Mouse (Mus musculus): ENCODE data around the gene Slc12a1.

Gene Slc12a1

DNA sequence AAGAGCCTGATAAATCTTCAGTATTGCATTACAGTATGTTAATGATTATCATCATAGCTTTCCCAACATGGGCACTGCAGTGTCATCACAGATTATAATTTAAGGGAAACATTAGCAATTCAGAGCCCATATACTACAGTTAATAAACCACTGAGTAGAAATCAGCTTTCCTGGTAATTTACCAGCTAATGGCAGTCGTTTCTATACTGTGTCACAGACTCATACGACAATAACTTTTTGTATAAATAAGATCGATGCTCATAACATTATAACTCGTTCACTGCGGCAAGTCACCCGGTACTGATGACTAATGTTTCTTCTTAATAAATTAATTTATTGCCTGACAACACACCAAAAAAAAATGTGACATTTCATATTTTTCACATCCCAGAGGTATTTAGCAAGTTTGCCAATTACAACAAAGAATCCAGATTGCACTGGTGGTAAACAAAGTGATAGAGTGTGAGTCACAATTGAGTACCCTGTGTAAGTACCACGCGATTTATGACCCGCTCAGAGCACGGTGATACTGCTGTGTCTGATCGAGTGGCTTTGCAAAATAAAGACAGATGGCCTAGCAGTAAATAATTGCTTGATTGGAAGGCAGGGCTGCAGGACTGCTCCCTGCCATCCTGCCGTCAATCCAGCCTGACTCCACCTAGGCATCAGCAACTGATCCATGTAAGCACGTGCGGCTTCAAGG is 56.7 kb downstream of the Slc12a1 start:
- no peak for DNase-seq (ENCODE audit: low read depth, low spot score)

DNA sequence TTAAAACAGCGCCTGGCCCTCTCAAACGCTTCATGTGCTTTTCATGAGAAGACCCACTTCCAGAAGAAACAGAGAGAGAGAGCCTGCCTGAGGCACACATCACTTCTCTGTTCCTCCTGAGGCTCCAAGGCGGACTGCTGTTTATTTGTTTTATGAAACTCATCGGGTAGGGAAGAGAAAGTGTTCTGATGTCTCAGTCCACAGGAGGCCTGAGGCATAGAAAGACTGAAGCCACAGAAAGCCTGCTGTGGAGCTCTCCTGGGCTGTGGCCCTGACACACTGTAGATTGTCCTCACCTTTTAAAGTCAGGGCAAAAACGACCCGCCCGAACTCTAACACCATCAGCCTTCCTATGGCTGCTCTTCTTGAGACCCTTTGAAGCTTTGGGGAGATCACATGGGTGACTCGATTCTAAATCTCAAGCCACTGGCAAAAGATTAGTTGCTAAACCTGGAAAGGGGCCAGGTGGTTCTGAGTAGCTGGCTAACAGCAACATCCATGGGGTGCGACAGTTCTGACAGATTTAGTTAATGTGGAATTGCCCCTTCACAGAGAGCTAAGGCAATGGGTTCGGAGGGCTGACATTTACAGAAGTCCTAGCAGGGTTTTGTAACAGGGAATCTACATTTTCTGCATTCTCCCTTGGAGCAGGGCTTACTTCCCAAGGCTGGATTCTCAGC is 59.7 kb downstream of the Slc12a1 start:
- no peak for DNase-seq (ENCODE audit: low read depth, low spot score)

DNA sequence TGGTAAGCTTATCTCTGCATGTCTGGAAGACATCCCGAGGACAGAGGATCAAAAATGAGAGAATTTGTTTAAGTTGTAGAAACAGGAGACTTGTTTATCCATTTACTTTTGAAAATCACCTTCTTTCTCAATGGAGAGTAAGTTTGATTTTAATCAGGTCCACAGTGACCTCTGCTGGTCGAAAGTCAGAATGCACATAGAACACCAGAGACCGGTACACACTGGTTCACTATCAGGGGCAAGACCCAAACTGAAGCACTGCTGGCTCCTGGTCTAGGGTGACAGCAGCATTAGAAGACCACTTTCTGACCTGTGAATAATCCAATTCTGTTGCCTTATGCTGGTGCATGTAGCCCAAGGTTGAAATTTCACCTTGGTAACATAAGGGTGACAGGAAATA is 62.3 kb downstream of the Slc12a1 start:
- peak; percentile 67 for DNase-seq (ENCODE audit: low read depth, low spot score)

DNA sequence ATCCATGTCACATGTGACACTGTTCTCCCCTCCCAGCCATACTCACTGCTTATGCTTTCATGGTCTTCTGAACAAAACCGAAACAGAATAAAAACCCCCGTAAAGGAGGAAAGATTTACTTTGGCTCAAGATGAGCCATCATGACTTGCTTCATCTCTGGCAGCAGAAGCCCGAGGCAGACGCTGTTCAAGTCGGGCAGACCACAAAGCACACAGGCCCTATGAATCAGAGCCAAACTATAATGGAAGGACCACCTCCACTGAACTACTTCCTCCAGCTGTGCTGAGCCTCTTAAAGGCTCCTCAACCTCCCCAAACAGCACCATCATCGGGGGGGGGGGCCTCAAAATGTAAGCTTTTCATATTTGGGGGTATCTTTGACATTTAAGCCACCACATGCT is 65.0 kb downstream of the Slc12a1 start:
- DNase-seq (ENCODE audit: low read depth, low spot score) = no peak

DNA sequence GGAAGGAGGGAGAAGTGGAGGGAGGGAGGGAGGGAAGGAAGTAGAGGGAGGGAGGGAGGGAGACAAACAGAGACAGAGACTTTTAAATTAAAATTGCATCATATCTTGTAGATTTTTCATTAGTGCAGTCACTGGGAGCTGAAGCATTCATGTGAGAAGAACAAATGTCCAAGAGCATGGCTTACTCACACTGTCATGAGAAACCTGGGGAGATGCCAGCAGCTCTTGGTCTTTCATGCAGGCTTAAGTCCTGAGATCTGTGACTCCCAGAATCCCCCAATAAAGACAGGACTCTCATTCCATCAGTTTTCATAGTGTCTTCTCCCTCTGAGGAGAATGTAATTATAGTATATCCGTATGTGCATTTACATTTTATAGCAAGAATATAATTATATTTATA is 66.3 kb downstream of the Slc12a1 start:
- DNase-seq (ENCODE audit: low read depth, low spot score) = no peak

DNA sequence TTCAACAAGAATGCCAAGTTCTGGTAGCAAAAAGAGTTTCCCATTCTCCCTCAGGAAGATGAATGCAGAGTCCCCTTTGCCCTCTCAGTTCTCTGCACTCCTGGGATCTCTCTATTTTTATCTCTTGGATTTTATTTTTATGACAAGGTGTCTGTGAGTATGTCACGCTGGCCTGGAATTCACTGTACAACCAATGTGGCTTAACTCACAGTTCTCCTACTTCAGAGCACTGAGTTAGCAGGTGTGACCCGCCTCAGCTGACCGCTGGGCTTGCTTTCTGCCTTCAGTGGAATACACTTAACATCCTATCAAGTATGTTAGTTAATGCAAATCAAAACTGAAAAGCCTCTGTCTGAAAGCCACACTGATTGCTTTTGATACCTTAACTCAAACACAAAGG is 67.0 kb downstream of the Slc12a1 start:
- no peak for DNase-seq (ENCODE audit: low read depth, low spot score)

DNA sequence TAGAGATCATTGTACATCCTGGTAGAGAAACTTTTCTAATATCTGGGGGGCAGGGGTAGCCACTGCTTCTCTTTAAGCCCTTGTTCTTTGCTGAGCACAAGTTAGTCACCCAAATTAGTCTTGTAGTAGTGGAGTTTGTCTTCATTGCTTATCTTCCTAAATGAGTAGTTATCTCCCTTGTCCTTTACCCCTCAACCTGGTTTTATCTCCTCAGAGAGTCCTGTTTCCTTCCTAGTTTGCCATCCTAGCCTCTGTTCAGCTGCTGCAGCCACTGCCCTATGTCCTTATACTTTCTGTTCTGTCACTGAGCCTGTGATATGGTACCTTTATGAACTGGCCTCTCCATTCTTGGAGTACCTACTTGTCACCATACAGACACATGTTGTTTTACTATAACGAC is 69.4 kb downstream of the Slc12a1 start:
- DNase-seq (ENCODE audit: low read depth, low spot score) = no peak

DNA sequence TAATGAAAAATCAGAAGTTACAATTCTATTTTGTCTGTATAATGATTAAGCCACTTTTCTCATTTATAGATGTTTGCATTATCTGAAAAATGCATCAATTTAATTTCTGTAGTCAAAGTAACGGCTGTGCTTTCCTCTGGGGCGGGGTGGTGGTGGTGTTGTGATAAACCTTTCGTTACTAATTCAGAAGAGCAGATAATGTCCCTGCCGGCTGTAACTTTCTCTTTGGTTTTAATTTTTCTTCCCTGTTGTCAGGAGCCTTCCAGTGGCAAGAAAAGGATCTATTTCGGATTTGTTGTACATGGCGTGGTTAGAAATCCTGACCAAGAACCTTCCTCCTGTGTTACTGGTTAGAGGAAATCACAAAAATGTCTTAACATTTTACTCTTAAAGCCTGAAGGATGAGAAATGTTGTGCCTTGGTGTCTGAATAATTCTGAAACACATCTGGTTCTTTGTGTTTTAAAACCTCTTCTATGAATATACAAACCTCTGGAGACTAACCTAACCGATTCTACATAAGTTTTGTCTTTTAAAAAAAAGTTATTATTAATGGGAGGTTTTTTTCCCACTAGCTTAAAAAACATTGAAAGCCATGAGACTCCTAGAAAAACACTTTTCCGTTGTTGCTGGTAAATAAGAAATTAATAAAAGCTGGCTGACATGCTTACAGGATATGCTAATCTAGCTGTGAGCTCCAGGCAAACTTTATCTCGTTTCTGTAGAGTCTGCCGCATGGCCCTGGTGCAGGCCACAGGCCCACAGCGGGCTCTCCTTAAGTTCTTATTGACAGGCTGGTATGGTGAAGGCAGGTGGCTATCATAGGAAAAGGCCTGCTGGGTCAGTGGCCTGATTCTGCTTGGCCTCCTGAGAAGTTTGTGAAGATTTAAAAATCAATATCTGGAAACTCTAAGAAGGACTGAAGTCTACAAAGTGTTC is 76.4 kb downstream of the Slc12a1 start:
- DNase-seq (ENCODE audit: low read depth, low spot score) = no peak

DNA sequence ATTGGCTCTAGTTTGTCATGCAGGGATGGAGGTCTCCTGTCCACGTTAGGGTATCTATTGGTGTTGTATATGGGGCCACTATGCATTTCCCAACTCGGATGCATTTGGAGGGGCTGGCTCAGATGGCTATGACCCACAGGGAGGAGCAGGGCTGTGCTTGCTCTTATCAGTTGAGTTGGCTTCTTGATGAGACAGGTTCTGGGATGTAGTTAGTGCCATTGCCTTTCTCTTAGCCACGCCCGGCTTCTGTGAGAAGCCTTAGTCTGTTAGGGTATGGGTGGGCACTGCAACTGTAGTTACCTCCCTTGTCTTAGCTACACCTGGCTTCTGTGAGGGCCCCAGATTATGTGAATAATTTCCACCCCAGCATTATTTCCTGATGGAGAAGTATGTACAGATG is 79.9 kb downstream of the Slc12a1 start:
- no peak for DNase-seq (ENCODE audit: low read depth, low spot score)

DNA sequence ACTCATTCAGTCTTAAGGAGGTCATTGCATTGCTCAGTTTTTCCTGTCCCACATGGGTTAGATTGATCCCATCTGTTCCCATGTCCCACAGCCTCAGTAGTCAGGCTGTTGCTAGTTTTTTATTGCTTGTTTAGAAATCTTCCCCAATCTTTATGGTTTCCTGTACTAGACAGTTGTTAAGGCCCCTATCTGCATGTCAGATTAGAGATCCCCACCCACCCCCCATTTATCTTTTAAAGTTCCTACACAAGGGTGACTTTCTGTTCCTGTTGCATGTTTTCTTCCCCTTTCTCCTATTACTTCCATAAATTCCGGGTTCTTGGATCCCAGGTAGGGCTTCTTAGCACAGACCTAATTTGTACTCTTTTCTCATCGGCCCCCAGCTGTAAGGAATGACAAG is 81.2 kb downstream of the Slc12a1 start:
- DNase-seq (ENCODE audit: low read depth, low spot score) = no peak

DNA sequence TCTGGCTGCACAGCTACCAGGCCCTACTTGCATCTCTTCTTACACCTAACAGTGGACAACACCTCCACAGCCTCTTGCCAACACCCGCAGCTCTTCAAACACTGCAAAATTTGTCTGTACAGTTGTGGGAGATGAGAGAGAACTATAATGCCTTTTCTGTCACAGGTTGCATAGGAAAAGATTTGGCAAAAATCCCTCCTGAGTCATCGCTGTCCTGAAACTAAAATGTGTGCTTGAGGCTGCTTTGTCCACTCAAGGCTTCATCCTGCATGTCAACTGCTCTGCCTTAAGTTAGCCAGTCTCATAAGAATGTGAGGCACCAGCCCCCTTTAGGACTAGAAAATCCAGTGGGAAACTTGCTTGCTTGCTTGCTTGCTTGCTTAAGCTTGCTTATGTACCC is 81.7 kb downstream of the Slc12a1 start:
- DNase-seq (ENCODE audit: low read depth, low spot score) = no peak

DNA sequence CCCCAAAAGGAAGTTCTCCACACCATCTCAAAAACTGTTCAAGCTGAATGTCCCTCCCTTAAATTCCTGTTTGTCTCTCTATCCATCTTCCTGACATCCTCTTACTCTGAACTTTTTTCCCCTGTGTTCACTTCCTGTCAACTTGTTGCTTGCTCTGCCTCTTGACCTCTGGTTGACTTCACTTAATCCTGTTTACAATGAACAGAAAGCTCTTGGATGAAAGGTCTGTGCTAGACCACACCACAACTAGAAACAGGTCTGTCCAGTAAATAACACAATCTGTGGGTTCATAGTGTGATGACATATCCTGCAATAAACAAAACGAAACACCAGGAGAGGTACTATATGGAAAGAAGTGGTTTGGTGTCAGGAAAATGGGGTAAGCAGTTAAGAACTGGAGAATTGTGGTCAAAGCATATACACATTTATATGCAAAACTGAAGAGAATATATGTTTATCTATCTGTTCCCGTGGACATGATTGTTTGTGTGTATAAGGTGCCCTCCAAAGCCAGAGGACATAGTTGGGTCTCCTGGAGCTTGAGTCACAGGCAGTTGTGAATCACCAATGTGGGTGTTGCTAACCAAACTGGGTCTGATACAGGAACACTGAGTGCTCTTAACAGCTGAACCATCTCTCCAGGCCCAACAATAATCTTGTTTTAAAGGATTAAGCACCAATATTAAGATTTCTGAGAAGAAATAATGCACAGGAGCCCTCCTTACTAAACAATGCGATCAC is 93.4 kb downstream of the Slc12a1 start:
- DNase-seq (ENCODE audit: low read depth, low spot score) = peak; percentile 16

DNA sequence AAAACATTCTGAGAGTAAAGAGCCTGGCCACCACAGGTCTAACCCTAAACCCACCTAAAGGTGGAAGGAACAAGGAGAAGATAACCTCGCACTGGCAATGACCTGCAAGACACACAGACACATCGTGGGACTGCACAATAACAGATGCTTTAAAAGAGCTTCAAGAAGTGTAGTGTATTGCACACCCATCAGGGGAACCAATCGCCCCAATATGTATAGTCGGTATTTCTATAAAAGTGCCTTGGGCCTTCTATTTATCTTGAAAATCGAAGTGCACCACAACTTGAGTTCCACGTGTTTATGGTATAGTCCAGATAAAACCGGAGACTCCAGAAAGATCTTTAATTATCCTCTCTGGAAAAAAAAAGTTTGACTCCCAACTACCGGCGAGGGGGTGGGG is 94.4 kb downstream of the Slc12a1 start:
- peak; percentile 59 for DNase-seq (ENCODE audit: low read depth, low spot score)

DNA sequence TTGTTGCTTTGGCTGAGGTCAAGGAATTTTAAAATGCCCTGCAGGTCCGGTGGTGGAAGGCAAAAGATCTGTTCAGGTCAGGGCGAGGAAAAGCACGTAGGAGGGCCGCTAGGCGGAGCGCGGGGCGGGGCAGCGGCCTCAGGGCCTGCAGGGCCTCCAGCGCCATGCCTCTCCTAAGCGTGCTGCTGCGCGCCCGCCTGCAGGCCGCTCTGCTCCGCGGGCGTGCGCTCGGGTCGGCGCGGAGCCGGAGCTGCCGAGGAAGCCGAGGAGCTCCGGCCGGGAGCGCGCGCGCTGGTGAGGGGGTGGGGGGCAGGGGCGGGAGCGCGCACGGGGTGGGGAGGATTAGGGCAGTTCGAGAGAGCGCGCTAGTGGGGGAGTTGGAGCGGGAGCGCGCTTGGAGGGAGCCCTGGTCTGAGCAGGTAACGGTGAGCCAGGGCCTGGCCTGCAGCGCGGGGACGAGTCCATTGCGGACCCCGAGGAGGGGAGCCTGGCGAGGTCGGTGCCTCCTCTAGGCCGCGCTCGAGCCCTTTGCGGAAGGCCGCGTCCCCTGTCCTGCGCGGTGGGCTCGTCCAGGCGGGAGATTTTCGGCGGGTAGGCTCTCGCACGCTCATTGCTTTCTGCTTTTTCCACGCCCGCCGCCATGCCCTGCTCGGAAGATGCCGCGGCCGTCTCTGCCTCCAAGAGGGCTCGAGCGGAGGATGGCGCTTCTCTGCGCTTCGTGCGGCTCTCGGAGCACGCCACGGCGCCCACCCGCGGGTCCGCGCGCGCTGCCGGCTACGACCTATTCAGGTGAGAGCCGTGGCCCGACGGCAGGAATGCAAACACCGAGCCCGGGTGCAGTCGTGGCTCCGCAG is 95.0 kb downstream of the Slc12a1 start, which contains the start of gene Dut:
Gene Dut (plus strand): TSS at position 83 of the 854 bp plus-strand sequence.
- peak; percentile 98 for DNase-seq (ENCODE audit: low read depth, low spot score)

DNA sequence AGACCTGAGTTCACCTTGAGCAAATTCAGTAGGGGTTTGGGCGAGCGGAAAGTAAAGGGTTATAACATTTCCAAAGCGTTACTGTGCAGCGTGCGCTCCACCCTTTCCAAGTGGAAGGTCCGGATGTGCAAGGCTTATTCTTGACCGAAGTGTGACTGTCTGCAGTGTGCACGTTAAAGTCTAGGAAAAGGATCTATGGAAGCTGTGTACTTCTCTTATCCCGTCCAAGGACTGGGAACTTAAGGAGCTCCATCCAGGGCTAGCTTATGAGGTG is 95.6 kb downstream of the Slc12a1 start:
- no peak for DNase-seq (ENCODE audit: low read depth, low spot score)

DNA sequence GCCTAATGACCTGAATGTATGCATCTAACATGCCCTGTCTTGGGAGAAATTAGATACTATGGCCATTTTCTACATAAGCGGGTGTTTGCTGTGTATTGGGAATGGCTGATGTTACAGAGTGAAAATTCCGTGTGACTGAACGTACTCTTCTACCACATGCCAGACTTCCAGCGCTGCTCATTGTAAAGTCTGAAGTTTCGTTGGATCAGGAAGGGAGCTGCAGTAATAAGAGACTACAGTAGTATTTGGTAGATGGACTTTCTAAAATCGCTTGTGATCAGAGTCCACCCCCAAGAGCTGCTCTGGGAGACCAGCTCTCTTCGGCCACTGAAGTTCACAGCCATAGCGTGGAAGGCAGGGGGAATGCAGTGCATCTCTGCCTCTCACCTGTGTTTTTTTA is 96.0 kb downstream of the Slc12a1 start:
- DNase-seq (ENCODE audit: low read depth, low spot score) = no peak

DNA sequence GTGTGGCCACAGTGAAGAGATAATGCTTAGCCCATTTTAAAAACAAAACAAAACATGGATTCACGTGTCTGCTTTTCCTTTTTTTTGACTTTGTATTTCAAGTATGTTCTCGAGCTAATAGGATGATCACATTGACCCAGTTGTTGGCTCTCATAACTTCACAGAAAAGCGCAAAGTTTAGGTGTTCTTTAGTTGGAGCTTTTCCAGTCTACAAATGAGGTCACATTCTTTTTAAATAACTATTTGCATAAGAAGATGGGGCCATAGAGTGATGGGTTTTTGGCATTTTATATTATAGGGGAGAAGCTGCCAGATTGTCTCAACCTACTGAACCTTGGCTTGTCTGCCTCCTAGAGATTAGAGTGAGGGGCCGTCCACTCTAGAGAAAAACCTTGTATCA is 97.0 kb downstream of the Slc12a1 start:
- DNase-seq (ENCODE audit: low read depth, low spot score) = no peak

DNA sequence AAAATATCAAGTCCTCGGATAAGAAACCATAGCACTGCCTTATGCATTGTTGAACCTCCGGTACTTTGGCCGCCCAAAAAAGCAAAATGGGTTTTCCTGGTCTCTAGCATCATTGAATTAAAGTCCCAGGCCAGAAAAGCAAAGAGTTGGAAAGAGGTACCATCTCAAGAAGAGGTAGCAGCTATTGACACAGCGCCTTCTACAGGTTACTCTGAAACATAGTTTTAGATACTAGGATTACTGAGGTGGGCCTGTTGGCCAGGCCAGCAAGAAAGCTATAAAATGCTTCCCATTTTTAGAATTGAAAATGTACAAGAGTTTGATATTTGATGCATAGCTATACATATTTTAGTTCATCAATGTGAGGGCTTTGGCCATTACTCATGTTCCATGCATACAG is 97.6 kb downstream of the Slc12a1 start:
- peak; percentile 52 for DNase-seq (ENCODE audit: low read depth, low spot score)

DNA sequence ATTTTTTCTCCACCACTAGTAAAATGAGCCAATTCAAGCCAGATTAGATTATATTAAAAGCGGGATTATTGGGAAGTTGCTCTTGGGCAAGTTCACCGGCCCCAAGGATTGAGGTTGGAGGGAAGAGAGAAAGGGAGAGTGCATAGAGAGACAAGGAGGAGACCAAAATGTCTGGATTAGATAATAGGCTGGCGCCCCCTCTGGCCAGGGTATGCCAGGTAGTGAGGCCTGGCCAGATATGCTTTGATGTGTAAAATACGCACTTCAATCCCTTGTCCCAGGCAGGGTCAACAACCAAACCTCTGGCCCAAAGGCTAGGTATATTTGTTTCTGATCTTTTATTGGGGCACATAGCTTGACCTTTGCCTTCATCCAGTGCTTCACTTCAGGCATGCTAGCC is 99.5 kb downstream of the Slc12a1 start:
- DNase-seq (ENCODE audit: low read depth, low spot score) = peak; percentile 50

DNA sequence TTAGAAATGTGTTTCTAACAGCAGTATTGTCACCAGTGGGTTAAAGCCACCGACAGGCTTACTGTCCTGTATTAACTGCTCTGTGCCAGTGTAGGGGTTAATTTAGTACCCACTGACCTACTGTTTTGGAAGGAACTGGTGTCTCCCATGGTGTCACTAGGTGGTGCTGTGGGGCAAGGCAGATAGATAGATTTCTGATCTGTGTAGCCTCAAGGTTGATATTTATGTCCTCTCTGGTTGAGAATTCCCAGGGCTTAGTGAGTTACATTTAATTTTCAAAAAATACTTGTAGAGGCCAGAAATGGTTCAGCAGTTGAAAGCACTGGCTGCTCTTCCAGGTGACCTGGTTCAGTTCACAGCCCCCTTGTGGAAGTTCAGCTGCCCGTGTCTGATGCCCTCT is 100.0 kb downstream of the Slc12a1 start:
- peak; percentile 66 for DNase-seq (ENCODE audit: low read depth, low spot score)

DNA sequence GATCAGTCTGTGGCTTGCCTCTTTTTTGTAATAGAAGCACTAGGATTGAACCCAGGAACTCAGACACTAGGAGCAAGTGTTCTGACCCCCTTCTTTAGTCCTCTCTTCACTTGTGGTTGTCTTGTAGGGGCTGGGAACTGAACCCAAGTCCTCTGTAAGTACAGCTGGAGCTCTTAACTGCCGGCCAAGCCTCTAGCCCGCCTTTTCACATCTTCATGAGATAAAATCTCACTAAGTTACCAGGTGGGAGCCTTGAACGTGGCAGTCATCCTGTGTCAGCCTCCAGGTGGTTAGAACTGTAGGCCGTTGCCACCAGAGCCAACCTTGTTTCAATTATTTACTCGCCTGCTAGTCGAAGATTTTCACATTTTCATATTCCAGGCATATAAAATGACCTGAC is 101.4 kb downstream of the Slc12a1 start:
- no peak for DNase-seq (ENCODE audit: low read depth, low spot score)
